Mouse (Mus musculus) liver, adult 2 months (tissue): ENCODE results near the gene A030005L19Rik.
"Not testable (repeated sequence)": the region's sequence is repeated elsewhere in the genome, so short reads cannot be mapped to it uniquely, and the experiment has no call there.

Source experiments
- CTCF ChIP-seq: fragments of 200-500 bp; IDR thresholded peaks from 2 replicates; pipeline ENCODE4 v1.5.1; 2011; ENCODE audit warnings: low read depth, low read length, control low read depth
- POLR2A ChIP-seq: fragments of 200-500 bp; IDR thresholded peaks from 2 replicates; pipeline ENCODE4 v1.6.1; 2011; ENCODE audit warnings: low read length, control low read depth; ENCODE audit not compliant: insufficient read depth; ENCODE audit errors: extremely low read depth

DNA sequence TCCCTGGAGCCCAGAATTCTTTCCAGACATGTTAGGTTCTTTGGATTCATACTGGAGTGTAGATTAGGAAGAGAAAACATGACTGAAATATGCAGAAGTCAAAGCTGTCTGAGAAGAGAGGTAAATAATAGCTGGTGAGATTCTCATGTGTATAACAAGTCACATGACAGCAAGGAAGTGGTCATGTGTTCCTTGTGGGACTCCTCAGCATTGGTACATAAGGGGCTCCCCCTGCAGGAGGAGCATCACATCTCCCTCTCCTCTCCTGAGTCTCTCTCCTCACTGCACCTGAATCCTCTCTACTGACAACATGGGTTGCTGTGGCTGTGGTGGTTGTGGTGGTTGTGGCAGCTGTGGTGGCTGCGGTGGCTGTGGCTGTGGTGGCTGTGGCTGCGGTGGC lies 32.9 kb downstream of the A030005L19Rik start:
- TF ChIP-seq CTCF, POLR2A: not testable (repeated sequence)
